Mouse (Mus musculus): ENCODE data around the gene Slc13a1.
A peak's percentile ranks its signal among the peaks of the same experiment; 100 is the strongest.
"Not testable (repeated sequence)": the region's sequence is repeated elsewhere in the genome, so short reads cannot be mapped to it uniquely, and the experiment has no call there.

Slc13a1 gene

DNA sequence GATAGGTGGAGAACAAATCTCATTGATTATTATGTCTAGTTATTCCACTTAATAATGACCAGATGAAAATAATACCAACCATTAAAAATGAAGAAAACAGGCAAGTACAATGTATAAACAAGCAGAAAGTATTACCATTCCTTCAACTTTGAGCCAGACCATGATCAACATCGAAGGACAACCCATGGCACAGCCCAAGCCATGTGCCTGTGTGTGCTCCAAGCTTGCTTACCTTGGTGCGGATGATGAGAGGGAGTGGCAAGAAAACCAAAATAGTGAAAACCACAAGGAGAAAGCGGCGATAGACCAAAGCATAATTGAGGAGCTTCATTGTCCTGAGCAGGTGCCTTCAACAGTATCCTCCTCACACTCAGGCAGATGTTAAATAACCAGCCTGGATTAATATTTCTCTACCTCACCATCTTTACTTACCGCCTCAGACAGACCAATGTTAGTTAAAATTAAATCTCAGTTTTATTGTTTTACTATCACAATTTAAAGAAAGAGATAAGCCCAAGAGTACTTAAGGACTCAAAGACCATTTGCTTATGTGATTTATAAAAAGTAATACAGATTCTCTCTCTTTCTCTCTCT lies at the start of gene Slc13a1:
Gene Slc13a1 (minus strand): TSS at position 359 of the 594 bp plus-strand sequence.
- no peak for DNase-seq

DNA sequence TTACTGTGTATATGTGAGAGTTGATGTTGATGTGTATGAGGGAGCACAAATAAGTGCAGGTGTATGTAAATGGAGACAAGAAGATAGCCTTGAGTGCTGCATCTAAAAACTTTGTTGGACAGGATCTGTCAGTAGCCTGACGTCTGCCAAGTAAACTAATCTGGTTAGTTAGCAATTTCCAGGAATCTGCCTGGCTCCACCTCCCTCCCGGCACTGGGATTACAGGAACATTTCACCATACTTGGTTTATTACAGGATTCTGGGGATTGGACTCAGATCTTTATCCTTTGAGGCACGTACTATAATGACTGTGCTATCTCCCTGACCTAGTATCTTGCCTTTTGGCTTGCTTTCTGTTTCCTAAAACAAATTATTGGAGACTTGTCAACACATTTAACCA lies 40.0 kb upstream of the Slc13a1 start:
- no peak for DNase-seq

DNA sequence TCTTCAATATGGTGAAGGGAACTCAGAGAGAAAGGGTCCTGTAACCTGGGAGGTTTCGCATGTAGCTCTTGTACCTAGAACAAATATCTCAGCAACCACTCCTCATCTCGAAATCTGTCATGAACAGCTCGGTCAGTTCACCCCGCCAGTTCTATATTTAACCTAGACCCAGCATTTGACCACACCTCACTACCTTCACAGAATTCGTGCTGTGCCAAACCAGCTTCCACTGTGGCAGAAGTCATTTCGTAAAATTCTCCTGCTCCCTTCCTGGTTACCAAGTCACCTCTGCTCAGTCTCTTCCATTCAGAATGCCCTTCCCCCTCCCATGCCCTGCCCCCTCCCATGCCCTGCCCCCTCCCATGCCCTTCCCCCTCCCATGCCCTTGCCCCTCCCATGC lies 34.3 kb upstream of the Slc13a1 start:
- peak; percentile 6 to 7 for DNase-seq

DNA sequence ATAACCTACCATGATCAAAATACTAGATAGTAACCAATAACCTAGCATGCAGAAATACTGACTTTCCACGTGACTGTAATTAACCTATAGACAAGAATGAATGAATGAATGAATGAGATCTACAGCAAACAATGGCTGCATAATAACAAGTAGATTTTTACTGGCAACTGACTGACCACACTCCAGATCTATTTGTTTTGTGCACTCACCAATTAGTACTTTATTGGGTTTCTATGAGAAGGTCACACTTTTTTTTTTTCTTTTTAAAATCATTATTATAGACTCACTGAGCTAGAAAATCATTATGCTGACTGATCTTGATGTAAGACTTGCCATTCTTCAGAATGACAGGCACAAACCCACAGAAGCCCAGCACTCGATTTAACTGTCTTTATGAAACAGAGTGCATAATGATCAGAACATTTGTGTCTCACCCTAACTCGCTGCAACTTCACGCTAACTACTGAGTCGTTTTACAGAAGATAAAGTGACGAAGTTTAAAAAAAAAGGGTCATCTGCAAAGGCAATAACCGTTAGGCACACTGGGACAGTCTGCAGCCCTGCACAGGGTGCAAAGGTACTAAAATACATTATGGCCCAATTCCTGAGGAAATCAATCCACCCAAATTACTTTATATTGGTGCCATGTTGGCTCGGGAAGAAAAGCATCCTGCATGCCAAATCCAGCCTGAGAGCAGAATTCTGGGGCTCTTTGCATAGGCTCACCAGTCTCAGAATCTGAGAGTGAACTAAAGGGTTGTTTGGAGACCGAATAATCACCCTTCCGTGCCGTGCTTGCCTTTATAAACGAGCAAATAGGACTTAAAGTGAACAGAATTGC lies 33.0 kb upstream of the Slc13a1 start:
- peak; percentile 29 to 35 for DNase-seq

DNA sequence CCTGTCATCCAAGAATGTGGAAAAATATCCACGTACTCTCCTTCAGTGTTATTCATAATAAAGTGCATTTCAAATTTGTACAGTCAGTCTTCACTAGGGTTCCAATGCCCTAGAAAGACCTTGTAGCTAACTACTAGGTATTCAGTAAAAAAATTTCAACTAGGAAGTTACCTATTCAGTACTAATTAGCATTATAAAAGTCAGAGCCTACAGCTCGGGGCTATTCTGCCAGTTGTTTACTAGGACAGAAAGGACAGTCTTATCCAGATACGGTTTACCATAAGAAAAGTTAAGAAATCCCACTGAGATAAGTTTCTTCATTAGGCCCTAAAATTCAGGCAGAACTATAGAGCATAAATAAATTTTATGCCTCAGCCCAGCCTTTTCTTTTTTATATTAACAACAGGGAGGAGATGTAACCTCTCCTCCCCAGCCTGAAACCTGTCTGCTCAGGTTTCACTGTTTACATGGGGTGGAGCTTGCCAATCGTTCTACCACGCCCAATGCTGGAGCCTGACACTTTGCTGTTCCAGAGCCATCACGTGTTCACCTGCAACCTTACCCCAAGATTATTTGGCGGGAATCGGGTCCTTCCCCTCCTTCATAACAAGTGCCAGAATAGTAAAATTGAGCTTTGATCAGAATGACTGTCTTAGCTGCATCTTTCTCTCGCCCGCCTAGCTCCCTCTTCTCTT lies 29.8 kb upstream of the Slc13a1 start:
- DNase-seq, result not testable (repeated sequence)

DNA sequence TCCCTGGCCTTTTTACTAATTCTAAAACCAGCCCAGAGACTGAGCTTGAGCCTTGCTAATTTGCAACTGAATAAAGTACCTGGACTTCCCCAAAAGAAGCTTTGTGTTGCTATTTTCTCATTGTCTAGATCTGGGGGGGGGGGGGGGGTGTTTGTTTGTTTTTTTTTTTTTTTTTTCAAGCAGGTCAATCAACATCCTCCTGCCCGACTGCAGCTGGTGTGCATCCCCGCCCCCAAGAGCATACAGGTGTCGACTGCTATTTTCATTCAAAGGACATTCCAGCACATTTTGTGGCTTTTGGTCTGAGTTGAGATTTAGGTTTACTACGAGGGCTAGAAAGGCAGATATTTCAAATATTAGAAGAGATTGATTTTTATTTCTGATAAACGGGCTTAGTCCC lies 28.5 kb upstream of the Slc13a1 start:
- not testable (repeated sequence) for DNase-seq

DNA sequence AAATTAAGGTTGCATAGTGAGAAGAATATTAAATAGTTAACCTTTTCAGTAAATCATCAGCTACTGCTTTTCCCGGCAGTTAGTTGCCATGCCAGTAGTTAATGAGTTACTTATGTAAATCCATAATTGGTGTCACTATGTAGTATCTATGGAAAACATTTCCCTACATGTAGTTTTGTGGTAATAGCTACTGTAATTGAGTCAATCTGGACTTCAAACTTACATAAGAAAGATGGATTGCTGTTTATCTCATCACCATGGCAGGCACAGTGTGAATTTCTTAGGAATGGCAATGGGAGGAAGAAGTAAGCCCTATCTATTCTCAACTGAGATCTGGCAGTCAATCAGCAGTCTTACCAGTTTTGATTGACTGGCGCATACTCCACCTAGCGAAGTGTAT lies 15.5 kb upstream of the Slc13a1 start:
- no peak for DNase-seq

DNA sequence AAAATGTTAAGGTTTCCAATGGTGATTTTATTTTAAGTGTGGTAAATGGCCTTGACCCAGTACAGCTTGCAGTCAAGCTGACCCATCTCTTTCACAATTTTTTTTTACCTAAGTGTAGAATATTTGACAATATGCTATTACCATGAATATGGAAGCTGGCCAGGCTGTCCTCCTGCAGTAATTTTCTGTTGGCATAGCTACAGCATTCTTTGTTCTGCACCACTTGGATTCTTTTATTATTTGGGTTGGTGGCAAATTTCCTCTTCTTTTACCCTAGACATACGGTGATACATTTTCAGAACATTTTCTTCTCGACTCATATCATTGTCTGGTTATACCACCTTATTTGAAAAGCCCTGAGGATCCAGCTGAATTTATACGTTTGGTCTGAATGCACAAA lies 7.5 kb upstream of the Slc13a1 start:
- peak; percentile 38 to 56 for DNase-seq

DNA sequence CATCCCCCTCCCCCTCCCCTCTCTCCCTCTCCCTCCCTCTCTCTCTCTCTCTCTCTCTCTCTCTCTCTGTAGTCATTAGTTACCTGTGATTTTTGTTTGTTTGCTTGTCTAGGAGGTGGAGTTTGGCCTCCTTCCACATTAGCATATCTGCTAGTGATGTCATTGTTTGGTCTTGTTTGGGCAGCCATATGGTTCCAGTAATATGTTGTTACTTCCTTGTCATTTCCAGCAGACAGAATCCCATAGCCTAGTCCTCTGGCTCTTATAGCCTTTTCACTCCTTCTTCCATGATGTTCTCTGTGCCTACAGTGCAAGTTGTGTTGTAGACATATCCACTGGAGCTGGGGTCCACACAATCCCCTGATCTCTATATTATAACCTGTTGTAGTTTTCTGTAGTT lies 6.1 kb upstream of the Slc13a1 start:
- no peak for DNase-seq

DNA sequence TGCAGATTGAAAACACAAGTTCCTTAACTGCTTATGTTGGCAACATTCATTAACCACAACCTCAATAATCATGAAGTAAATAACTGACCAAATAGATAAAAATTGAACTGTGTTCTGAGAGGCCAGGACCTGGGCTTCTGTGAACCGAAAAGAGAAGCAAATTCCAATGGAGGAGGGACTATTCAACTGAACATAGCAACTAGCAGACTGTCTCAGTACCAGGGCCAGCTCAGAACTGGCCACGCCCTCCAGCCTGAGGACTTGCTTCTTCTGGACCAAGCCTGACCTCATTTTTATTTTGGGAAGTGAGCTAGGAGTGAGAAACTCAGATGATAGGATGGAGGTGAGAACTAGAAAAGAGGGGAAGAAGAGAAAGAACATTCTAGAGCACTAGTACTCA lies 4.8 kb upstream of the Slc13a1 start:
- DNase-seq, result peak; percentile 5 to 28

DNA sequence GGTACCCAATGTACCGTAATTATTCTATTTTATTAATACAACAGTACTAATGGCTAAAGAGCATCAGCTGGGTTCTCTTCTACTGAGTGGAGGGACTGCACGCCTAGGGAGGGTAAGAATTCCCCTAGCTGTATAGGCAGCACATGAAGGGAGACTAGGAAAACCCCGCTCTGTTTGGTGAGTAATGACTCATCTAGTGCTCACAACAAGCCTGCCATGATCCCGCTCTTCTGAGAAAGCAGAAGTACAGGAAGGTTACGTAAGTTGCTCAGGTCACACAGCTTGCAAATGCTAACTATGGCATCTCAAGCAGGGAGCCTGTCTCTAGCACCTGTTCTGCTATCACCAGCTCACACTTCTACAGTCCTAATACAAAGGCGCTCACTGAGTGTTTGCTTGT lies 1.1 kb downstream of the Slc13a1 start:
- DNase-seq, result no peak

DNA sequence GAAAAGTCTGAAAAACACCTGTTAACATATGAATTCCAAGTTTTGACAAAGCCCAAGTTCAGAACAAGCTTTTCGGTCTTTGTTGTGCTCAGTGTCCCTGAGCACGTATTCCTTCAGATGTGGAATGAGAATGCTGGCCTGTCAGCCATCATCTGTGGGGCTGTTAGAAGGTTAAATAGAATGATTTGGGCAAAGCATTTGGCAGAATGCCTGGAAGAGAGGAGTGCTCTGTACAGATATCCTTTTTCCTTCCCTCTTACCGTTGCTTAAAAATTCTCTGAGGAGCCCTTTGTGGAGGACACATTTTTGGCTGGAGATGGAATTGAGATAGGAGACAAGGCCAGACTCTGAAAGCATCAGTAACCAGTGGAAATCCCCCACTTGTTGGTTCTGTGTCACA lies 2.6 kb downstream of the Slc13a1 start:
- DNase-seq, result peak; percentile 4 to 12

DNA sequence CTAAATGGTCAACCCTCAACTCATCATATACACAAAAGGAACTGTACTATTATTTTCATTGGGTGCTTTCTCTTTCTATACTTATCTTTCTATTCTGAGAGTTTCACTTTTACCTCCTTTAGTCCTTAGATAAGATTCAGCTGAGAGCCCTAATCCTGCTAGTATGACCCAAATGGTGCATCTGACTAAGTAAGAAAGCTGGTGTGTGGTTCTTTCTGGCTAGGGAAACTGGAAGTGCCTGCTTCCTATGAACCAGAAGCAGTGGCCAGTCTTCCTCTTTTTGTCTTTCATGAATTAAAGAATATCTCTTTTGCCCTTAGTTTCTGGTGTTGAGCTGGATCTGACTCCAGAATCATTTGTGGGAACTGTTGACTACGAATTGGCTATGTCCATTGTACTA lies 8.1 kb downstream of the Slc13a1 start:
- DNase-seq, result no peak

DNA sequence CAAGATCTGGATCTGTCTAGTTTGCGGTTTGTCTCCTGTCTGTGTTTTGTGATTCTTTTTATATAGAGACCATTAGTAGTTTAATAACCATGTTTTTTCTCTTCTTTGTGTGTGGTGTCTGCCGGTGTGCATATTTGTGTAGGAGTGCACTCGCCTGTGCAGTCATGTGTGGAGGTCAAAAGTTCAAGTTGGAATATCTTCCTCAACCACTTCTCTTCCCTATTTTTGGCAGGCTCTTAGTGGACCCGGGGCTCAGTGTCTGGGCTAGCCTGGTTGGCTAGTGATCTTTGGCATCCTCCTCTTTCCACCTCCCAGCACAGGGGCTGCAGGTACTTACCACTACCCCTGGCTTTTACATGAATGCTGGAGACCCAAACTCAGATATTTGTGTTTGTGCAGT lies 13.0 kb downstream of the Slc13a1 start:
- DNase-seq, result no peak

DNA sequence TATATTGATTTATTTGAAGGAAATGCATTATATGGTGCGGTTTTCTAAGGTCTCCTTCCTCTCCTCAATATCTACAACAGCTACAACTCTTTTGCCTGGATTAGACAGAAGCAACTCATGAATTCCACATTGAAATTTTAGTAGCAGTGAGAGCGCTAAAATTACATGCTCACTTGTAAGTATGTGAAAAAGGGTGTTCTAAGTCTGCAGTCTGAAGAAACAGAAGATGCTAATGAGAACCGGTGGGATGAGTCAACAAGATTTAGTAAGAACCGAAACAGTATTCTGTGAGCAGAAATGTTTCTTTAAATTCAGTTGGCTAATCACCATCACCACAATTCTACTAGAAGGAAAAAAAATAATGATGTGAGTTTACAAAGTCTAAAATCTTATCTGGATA lies 34.9 kb downstream of the Slc13a1 start:
- DNase-seq, result no peak

DNA sequence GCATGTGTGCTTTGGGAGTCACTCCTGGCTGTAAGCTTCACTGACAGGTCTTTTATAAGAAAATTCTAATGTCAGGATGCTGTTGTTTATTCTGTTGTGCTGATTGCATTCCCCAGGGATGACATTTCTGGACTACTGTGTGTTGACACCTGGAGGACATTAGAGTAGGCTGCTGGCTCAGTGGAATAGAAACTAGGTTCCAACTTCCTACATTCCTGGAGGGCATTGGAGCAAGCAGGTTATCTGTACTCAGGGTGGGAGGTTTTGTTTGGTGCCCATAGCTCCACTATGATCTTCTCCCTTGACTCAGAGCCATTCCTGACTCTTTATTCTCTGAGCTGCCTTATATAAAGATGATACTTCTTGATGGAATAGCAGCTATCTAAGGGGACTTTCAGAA lies 45.3 kb downstream of the Slc13a1 start:
- DNase-seq, result no peak

DNA sequence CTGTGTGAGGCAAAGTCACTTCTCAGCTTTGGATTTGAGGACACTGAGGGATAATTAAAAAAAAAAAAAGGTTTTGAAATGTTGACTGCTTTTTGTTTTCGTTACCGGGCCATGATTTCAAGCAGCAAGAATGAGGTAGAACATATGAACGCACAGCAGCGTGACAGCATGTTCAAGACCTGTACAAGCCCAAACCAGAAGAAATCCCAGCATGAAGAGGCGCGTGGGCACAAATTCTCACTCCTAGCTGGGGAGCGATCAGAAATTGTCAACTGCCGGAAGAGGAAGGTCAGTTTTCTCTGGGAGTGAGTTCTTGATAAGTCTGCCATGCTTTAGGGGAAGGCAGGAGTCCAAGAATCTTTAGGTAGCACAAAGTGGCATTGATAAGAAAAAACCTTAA lies 56.3 kb downstream of the Slc13a1 start:
- DNase-seq, result peak; percentile 72 to 81

DNA sequence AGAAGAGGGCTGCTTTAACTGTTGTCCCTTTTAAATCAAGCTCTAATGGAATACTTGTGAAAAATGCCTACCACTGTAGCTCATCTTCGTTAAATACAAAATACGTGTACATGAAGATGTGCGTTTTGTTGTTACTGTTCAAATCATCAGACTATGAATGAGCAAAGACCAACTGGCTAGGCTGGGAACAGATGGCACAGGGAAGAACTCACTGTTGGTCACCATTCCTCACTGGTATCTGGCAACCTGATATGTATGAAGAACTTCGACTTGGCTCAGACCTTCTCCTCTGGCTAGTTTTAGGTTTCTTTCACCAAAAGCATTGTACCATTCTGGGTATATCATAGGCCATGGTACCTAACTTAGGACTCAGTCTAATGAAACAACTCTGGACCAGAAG lies 59.4 kb downstream of the Slc13a1 start:
- peak; percentile 58 to 64 for DNase-seq

DNA sequence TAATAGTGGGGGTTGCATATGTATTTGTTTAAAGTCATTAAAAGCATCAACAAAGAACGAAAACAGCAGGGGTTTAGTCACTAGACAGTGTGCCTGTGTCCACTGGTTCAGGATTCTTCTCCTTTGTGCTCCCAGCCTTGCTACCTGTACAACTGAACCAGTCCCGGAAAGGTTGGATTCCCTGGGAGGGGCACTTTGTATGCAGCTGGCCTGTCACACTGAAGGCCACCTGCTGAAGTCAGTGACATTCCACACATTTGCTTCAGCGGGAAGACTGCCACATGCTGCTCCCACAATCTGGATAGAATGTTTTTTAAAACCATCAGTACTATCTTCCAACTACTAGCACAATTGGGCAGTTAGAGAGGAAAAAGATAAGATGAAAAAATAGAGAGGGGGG lies 61.7 kb downstream of the Slc13a1 start:
- DNase-seq, result peak; percentile 87 to 91

DNA sequence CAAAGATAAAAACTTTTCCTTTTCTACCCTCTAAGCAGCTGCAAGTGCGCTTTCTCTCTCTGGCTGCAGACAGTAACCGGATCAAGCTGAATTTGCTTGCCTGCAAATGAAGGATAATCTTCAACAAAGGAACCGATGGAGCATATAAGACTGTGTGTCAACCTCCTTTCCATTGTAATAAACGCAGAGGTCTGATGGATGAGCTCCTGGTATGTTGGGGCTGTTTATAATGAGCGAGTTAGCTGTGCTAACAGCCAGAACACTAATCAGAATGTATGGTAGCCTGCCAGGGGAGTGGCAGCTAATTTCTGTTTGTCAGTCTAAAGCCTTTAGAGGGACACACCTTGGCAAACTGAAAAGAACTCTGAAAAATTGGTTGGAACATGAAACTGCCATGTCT lies 62.2 kb downstream of the Slc13a1 start:
- peak; percentile 68 to 71 for DNase-seq

DNA sequence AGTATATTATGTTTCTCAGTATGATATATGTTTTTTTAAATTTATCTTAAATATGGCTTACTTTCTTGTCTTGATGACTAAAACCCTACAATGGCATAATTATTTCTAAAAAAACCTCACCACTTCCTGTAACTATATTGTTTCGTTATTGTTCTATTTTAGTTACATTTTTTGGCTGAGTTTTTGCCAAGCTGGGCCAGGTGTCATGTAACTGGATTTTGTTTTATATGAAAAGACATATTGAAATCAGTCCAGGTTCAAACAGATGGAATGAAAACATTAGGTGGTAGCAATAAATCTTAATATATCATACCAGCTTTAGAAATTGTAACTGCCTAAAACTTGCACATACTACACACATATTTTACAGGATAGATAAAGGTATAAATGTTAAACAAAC lies 66.6 kb downstream of the Slc13a1 start:
- peak; percentile 70 to 82 for DNase-seq

DNA sequence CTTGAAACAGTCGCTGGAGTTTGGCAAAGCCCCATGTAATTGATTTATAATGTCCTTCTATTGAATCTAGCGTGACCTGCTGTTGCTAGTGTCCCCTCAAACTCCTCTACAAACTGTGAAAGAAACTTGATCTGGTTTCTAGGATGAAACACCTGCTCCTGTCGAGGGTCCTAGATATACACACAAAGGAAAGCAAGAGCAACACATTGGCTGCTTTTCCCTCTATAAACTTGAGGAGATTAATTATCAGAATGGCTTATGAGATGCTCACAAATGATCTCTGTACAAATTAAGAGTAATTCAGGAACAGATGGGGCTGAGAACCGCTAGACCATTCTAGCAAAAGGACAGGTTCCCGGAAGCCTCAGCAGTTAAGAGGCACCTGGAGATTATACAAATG lies 67.2 kb downstream of the Slc13a1 start:
- peak; percentile 47 to 64 for DNase-seq

DNA sequence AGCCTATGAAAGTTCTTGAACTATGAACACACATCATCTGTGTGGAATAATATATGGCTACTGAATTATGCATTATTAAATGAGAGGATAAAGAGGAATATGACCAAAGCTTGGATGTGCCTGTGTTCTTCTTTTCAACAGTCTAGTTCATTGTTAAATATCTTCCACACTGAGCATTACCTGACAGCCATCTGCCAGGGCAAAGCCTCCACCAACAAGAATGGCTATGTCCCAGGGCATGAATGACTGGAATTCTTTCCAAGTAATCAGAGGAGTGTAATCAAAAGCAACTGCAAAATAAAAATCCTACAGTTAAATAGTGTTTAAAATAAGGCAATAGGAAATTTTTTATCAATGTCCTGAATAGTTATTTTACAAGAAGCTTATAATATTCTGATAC lies 70.5 kb downstream of the Slc13a1 start:
- DNase-seq, result peak; percentile 57 to 62

DNA sequence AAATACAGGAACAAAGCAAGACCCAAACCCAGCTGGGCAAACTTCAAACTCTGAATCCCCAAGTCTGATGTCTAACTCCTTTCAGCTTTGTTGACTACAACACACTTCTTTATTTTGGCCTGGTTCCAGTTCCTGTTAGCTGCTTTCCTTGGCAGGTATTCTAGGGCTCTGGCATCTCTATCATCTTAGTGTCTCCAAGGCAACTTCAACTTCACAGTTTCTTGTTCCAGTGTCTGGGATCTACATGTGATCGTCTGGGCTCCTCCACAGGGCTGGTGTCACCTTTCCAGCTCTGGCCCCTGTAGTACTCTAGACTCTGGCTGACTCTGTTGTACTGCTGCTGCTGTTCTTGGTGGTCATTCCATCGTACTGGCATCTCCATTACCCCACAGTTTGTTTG lies 91.8 kb downstream of the Slc13a1 start:
- DNase-seq, result no peak
